Mouse (Mus musculus) stomach, postnatal 0 days (tissue): ENCODE data around the gene Thap2.

ENCODE experiments used
- CTCF ChIP-seq: IDR thresholded peaks from 2 replicates; pipeline ENCODE4 v1.5.1; 2016; ENCODE audit warnings: antibody characterized with exemption, low read depth, mild to moderate bottlenecking, moderate library complexity
- EP300 ChIP-seq: optimal IDR thresholded peaks from 2 replicates; pipeline ENCODE3; 2016; ENCODE audit warnings: antibody characterized with exemption

- no peak for TF ChIP-seq EP300
- TF ChIP-seq CTCF: no peak
These were observed 29.3 kb upstream of the Thap2 start for GRCm38 (mm10) chr10:115413496-115413895.
